Mouse (Mus musculus): ENCODE results near the gene Kank2. TPM values are rescaled to one million over a fixed set of nuclear protein-coding genes. Genes with fewer than 3 reads are reported as not detected.

Kank2 gene
- polyA plus RNA-seq, 1 experiment from 2014 or later = 16.0 TPM

- Histone ChIP-seq H3K9me3 (no peaks in the 10 kb centered on the region), H3K4me2 (peak within 1 kb of the TSS; percentile 74), H3K36me3 (peaks cover 22% of the 10 kb centered on the region), H3K27me3 (replicated peaks) (no peaks in the 10 kb centered on the region), H3K27ac (replicated peaks) (peak within 1 kb of the TSS; percentile 51), H3K4me3 (peak within 1 kb of the TSS; percentile 83), H3K4me1 (peaks cover 46% of the 10 kb centered on the region), H3K9ac (peak within 1 kb of the TSS; percentile 87)
- peak; percentile 85 for ATAC-seq (ENCODE audit: extremely low read depth, insufficient number of reproducible peaks, low FRiP score, low TSS enrichment)
- under 1% methylated on average over 52 of the region's 54 CpGs for WGBS
These were observed 38.1 kb downstream of the Kank2 start, which contains the start of gene Spc24 for GRCm38 (mm10) chr9:21760155-21761088. Gene Spc24, minus strand, starts transcription at chr9:21760303.

- peaks cover 52% of the 10 kb centered on the region for H3K4me1 ChIP-seq
- H3K27me3 ChIP-seq (replicated peaks) = no peaks in the 10 kb centered on the region
- peak overlapping the region; percentile 83 for H3K4me3 ChIP-seq
- H3K4me2 ChIP-seq = peak overlapping the region; percentile 74
- no peaks in the 10 kb centered on the region for H3K9me3 ChIP-seq
- peak overlapping the region; percentile 87 for H3K9ac ChIP-seq
- H3K27ac ChIP-seq (replicated peaks) = no peak overlapping the region; the same call in 1 of the 2 replicates
- no peak for ATAC-seq (ENCODE audit: extremely low read depth, insufficient number of reproducible peaks, low FRiP score, low TSS enrichment)
- under 1% methylated on average over 20 of the region's 20 CpGs for WGBS
- peaks cover 27% of the 10 kb centered on the region for H3K36me3 ChIP-seq
These were observed 38.8 kb downstream of the Kank2 start for GRCm38 (mm10) chr9:21759718-21760117.

- Histone ChIP-seq H3K36me3 (peaks cover 27% of the 10 kb centered on the region), H3K4me2 (peak overlapping the region; percentile 74), H3K27me3 (replicated peaks) (no peaks in the 10 kb centered on the region), H3K27ac (replicated peaks) (no peak overlapping the region; the same call in 1 of the 2 replicates), H3K9ac (peak overlapping the region; percentile 87), H3K9me3 (no peaks in the 10 kb centered on the region), H3K4me1 (peaks cover 56% of the 10 kb centered on the region), H3K4me3 (peak overlapping the region; percentile 83)
- 58% methylated on average over 14 of the region's 14 CpGs for WGBS
- ATAC-seq (ENCODE audit: extremely low read depth, insufficient number of reproducible peaks, low FRiP score, low TSS enrichment) = no peak
These were observed 39.7 kb downstream of the Kank2 start for GRCm38 (mm10) chr9:21758576-21759529.

- Histone ChIP-seq H3K4me3 (no peak overlapping the region), H3K9ac (no peak overlapping the region), H3K27ac (replicated peaks) (peak overlapping the region; percentile 63), H3K4me1 (peaks cover 63% of the 10 kb centered on the region), H3K4me2 (no peak overlapping the region), H3K36me3 (peaks cover 31% of the 10 kb centered on the region), H3K27me3 (replicated peaks) (no peaks in the 10 kb centered on the region), H3K9me3 (no peaks in the 10 kb centered on the region)
- no peak for ATAC-seq (ENCODE audit: extremely low read depth, insufficient number of reproducible peaks, low FRiP score, low TSS enrichment)
- 69% methylated on average over 13 of the region's 13 CpGs for WGBS
These were observed 43.8 kb downstream of the Kank2 start for GRCm38 (mm10) chr9:21754516-21755321.

GRCm38 (mm10) chr9:21754003-21754402 is 44.5 kb downstream of the Kank2 start:
- no peak overlapping the region for H3K4me3 ChIP-seq
- 53% methylated on average over 2 of the region's 2 CpGs for WGBS
- H3K9me3 ChIP-seq = no peaks in the 10 kb centered on the region
- peaks cover 61% of the 10 kb centered on the region for H3K4me1 ChIP-seq
- no peak overlapping the region for H3K9ac ChIP-seq
- no peak overlapping the region for H3K4me2 ChIP-seq
- H3K27ac ChIP-seq (replicated peaks) = peak overlapping the region; percentile 63
- no peaks in the 10 kb centered on the region for H3K27me3 ChIP-seq (replicated peaks)
- ATAC-seq (ENCODE audit: extremely low read depth, insufficient number of reproducible peaks, low FRiP score, low TSS enrichment) = peak; percentile 30; the same call in 1 of the 2 replicates
- peaks cover 38% of the 10 kb centered on the region for H3K36me3 ChIP-seq

- no peaks in the 10 kb centered on the region for H3K9me3 ChIP-seq
- H3K36me3 ChIP-seq = peaks cover 45% of the 10 kb centered on the region
- H3K9ac ChIP-seq = peak overlapping the region; percentile 48; the same call in 1 of the 2 replicates
- H3K4me2 ChIP-seq = peak overlapping the region; percentile 18
- 25% methylated on average over 10 of the region's 10 CpGs for WGBS
- ATAC-seq (ENCODE audit: extremely low read depth, insufficient number of reproducible peaks, low FRiP score, low TSS enrichment) = no peak
- peaks cover 69% of the 10 kb centered on the region for H3K4me1 ChIP-seq
- peak overlapping the region; percentile 78 for H3K27ac ChIP-seq (replicated peaks)
- H3K27me3 ChIP-seq (replicated peaks) = no peaks in the 10 kb centered on the region
- H3K4me3 ChIP-seq = no peak overlapping the region
These were observed 46.2 kb downstream of the Kank2 start for GRCm38 (mm10) chr9:21752252-21752792.

- H3K27ac ChIP-seq (replicated peaks) = 0 out of 2 replicates have a peak overlapping the region, but pooled peaks have one; percentile 29
- H3K9ac ChIP-seq = 0 out of 2 replicates have a peak overlapping the region, but pooled peaks have one; percentile 40
- WGBS = 57% methylated on average over 6 of the region's 6 CpGs
- peaks cover 45% of the 10 kb centered on the region for H3K36me3 ChIP-seq
- peaks cover 73% of the 10 kb centered on the region for H3K4me1 ChIP-seq
- H3K27me3 ChIP-seq (replicated peaks) = no peaks in the 10 kb centered on the region
- no peak overlapping the region for H3K4me2 ChIP-seq
- no peak for ATAC-seq (ENCODE audit: extremely low read depth, insufficient number of reproducible peaks, low FRiP score, low TSS enrichment)
- H3K4me3 ChIP-seq = no peak overlapping the region
- no peaks in the 10 kb centered on the region for H3K9me3 ChIP-seq
These were observed 47.2 kb downstream of the Kank2 start for GRCm38 (mm10) chr9:21751347-21751746.

GRCm38 (mm10) chr9:21750370-21750769 is 48.2 kb downstream of the Kank2 start:
- peaks cover 47% of the 10 kb centered on the region for H3K36me3 ChIP-seq
- 76% methylated on average over 3 of the region's 3 CpGs for WGBS
- H3K9me3 ChIP-seq = no peaks in the 10 kb centered on the region
- H3K27me3 ChIP-seq (replicated peaks) = no peaks in the 10 kb centered on the region
- peaks cover 73% of the 10 kb centered on the region for H3K4me1 ChIP-seq
- H3K4me2 ChIP-seq = no peak overlapping the region
- H3K4me3 ChIP-seq = no peak overlapping the region
- no peak overlapping the region for H3K9ac ChIP-seq
- no peak for ATAC-seq (ENCODE audit: extremely low read depth, insufficient number of reproducible peaks, low FRiP score, low TSS enrichment)
- H3K27ac ChIP-seq (replicated peaks) = no peak overlapping the region

GRCm38 (mm10) chr9:21749382-21750118 is 49.0 kb downstream of the Kank2 start:
- H3K4me2 ChIP-seq = no peak overlapping the region
- no peak for ATAC-seq (ENCODE audit: extremely low read depth, insufficient number of reproducible peaks, low FRiP score, low TSS enrichment)
- H3K9me3 ChIP-seq = no peaks in the 10 kb centered on the region
- H3K9ac ChIP-seq = no peak overlapping the region
- no peak overlapping the region for H3K4me3 ChIP-seq
- H3K36me3 ChIP-seq = peaks cover 50% of the 10 kb centered on the region
- no peaks in the 10 kb centered on the region for H3K27me3 ChIP-seq (replicated peaks)
- H3K4me1 ChIP-seq = peaks cover 66% of the 10 kb centered on the region
- 89% methylated on average over 6 of the region's 6 CpGs for WGBS
- H3K27ac ChIP-seq (replicated peaks) = no peak overlapping the region

GRCm38 (mm10) chr9:21748491-21748890 is 50.1 kb downstream of the Kank2 start:
- 67% methylated on average over 10 of the region's 10 CpGs for WGBS
- Histone ChIP-seq H3K9me3 (no peaks in the 10 kb centered on the region), H3K4me2 (peak overlapping the region; percentile 50), H3K36me3 (peaks cover 61% of the 10 kb centered on the region), H3K9ac (peak overlapping the region; percentile 56), H3K27ac (replicated peaks) (peak overlapping the region; percentile 91), H3K4me1 (peaks cover 56% of the 10 kb centered on the region), H3K4me3 (no peak overlapping the region), H3K27me3 (replicated peaks) (no peaks in the 10 kb centered on the region)
- ATAC-seq (ENCODE audit: extremely low read depth, insufficient number of reproducible peaks, low FRiP score, low TSS enrichment) = no peak
